Mouse (Mus musculus): ENCODE data around the gene Os9. TPM values are rescaled to one million over a fixed set of nuclear protein-coding genes. Genes with fewer than 3 reads are reported as not detected.
A peak's percentile ranks its signal among the peaks of the same experiment; 100 is the strongest.

The Os9 gene
- polyA plus RNA-seq, 1 experiment from 2014 or later, result 81.4 TPM

DNA sequence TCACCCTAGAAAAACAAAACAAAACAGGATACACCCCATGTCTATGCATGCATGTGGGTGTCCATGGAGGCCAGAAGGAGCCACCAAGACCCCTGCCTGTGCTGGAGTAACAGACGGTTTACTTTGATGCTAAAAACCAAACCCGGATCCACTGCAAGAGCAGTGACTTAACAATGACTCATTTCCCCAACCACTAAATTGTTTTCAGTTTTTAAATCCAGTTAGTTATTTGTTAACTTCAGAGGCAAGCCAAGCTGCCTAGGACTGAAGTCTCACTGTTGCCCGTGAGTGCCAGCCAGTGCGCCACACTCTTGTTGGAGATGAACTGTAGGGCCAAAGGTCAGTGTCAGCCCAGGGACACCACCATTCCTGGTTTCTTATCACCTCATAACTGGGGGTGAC, 29.5 kb upstream of the Os9 start:
- Histone ChIP-seq H3K9me3 (ENCODE audit: low read length) (no peaks in the 10 kb centered on the region), H3K36me3 (replicated peaks; ENCODE audit: insufficient read depth, low read length) (no peaks in the 10 kb centered on the region), H3K27me3 (ENCODE audit: insufficient read depth, low read length) (no peaks in the 10 kb centered on the region), H3K4me1 (ENCODE audit: insufficient read depth) (peaks cover 9% of the 10 kb centered on the region), H3K9ac (replicated peaks) (no peak overlapping the region), H3K4me2 (ENCODE audit: low read depth, low read length) (no peak overlapping the region), H3K27ac (ENCODE audit: low read depth) (peak overlapping the region; percentile 55), H3K4me3 (ENCODE audit: low read depth, low read length) (no peak overlapping the region)
- DNase-seq, result peak; percentile 41
- no peak for TF ChIP-seq EP300 (IDR thresholded peaks at IDR 0.05; ENCODE audit: low read depth)
- TF ChIP-seq CTCF (IDR thresholded peaks at IDR 0.05; ENCODE audit: low read depth), result no peak
- WGBS (ENCODE audit: insufficient replicate concordance), result 58% methylated on average over 4 of the region's 4 CpGs
- ATAC-seq, result peak; percentile 78

- no peak for ATAC-seq
- Histone ChIP-seq H3K9me3 (ENCODE audit: low read length) (no peaks in the 10 kb centered on the region), H3K9ac (replicated peaks) (0 out of 2 replicates have a peak overlapping the region, but pooled peaks have one; percentile 7), H3K36me3 (replicated peaks; ENCODE audit: insufficient read depth, low read length) (no peaks in the 10 kb centered on the region), H3K4me3 (ENCODE audit: low read depth, low read length) (no peak overlapping the region), H3K27ac (ENCODE audit: low read depth) (no peak overlapping the region), H3K4me2 (ENCODE audit: low read depth, low read length) (no peak overlapping the region), H3K4me1 (ENCODE audit: insufficient read depth) (peaks cover 5% of the 10 kb centered on the region), H3K27me3 (ENCODE audit: insufficient read depth, low read length) (no peaks in the 10 kb centered on the region)
- whole genome bisulfite sequencing (ENCODE audit: insufficient replicate concordance), result 62% methylated on average over 6 of the region's 6 CpGs
- no peak for DNase-seq
- no peak for TF ChIP-seq CTCF (IDR thresholded peaks at IDR 0.05; ENCODE audit: low read depth)
- no peak for TF ChIP-seq EP300 (IDR thresholded peaks at IDR 0.05; ENCODE audit: low read depth)
These were observed 26.2 kb upstream of the Os9 start for GRCm38 (mm10) chr10:127147135-127147534.

DNA sequence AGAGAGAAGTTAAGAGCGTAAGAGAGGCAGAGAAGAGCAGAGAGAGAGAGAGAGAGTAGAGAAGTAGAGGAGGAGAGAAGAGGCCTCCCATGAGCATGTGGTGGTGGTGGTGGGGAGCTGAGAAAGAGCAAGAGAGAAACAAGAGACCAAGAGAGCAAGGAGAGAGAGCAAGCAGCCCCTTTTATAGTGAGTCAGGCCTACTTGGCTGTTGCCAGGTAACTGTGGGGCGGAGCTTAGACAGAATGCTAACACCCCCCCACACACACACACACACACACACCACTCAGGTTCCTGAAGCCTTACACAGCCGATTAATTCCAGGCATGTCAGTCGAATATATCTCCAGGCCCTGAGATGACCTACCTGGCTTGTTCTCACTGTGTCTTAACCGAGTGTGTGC, 24.4 kb upstream of the Os9 start:
- no peak overlapping the region for H3K4me2 ChIP-seq (ENCODE audit: low read depth, low read length)
- no peaks in the 10 kb centered on the region for H3K9me3 ChIP-seq (ENCODE audit: low read length)
- H3K36me3 ChIP-seq (replicated peaks; ENCODE audit: insufficient read depth, low read length), result no peaks in the 10 kb centered on the region
- TF ChIP-seq EP300 (IDR thresholded peaks at IDR 0.05; ENCODE audit: low read depth), result no peak
- no peak for TF ChIP-seq CTCF (IDR thresholded peaks at IDR 0.05; ENCODE audit: low read depth)
- no peak overlapping the region for H3K9ac ChIP-seq (replicated peaks)
- H3K4me3 ChIP-seq (ENCODE audit: low read depth, low read length), result no peak overlapping the region
- no peaks in the 10 kb centered on the region for H3K4me1 ChIP-seq (ENCODE audit: insufficient read depth)
- H3K27ac ChIP-seq (ENCODE audit: low read depth), result no peak overlapping the region
- ATAC-seq (no peak), DNase-seq (no peak)
- 70% methylated on average over 5 of the region's 5 CpGs for WGBS (ENCODE audit: insufficient replicate concordance)
- no peaks in the 10 kb centered on the region for H3K27me3 ChIP-seq (ENCODE audit: insufficient read depth, low read length)

- DNase-seq, result no peak
- no peak overlapping the region for H3K4me2 ChIP-seq (ENCODE audit: low read depth, low read length)
- no peak for TF ChIP-seq CTCF (IDR thresholded peaks at IDR 0.05; ENCODE audit: low read depth)
- TF ChIP-seq EP300 (IDR thresholded peaks at IDR 0.05; ENCODE audit: low read depth), result no peak
- H3K36me3 ChIP-seq (replicated peaks; ENCODE audit: insufficient read depth, low read length), result no peaks in the 10 kb centered on the region
- 75% methylated on average over 7 of the region's 7 CpGs for WGBS (ENCODE audit: insufficient replicate concordance)
- H3K27ac ChIP-seq (ENCODE audit: low read depth), result no peak overlapping the region
- no peak overlapping the region for H3K9ac ChIP-seq (replicated peaks)
- ATAC-seq, result no peak
- H3K4me3 ChIP-seq (ENCODE audit: low read depth, low read length), result no peak overlapping the region
- H3K27me3 ChIP-seq (ENCODE audit: insufficient read depth, low read length), result no peaks in the 10 kb centered on the region
- no peaks in the 10 kb centered on the region for H3K4me1 ChIP-seq (ENCODE audit: insufficient read depth)
- no peaks in the 10 kb centered on the region for H3K9me3 ChIP-seq (ENCODE audit: low read length)
These were observed 23.6 kb upstream of the Os9 start for GRCm38 (mm10) chr10:127144536-127144935.

GRCm38 (mm10) chr10:127143228-127143627, 22.3 kb upstream of the Os9 start:
- Histone ChIP-seq H3K9me3 (ENCODE audit: low read length) (no peaks in the 10 kb centered on the region), H3K9ac (replicated peaks) (no peak overlapping the region), H3K36me3 (replicated peaks; ENCODE audit: insufficient read depth, low read length) (no peaks in the 10 kb centered on the region), H3K27me3 (ENCODE audit: insufficient read depth, low read length) (no peaks in the 10 kb centered on the region), H3K4me1 (ENCODE audit: insufficient read depth) (no peaks in the 10 kb centered on the region), H3K4me2 (ENCODE audit: low read depth, low read length) (no peak overlapping the region), H3K27ac (ENCODE audit: low read depth) (no peak overlapping the region), H3K4me3 (ENCODE audit: low read depth, low read length) (no peak overlapping the region)
- DNase-seq (no peak), ATAC-seq (no peak)
- 84% methylated on average over 8 of the region's 8 CpGs for WGBS (ENCODE audit: insufficient replicate concordance)
- TF ChIP-seq EP300 (IDR thresholded peaks at IDR 0.05; ENCODE audit: low read depth) (no peak), CTCF (IDR thresholded peaks at IDR 0.05; ENCODE audit: low read depth) (no peak)

DNA sequence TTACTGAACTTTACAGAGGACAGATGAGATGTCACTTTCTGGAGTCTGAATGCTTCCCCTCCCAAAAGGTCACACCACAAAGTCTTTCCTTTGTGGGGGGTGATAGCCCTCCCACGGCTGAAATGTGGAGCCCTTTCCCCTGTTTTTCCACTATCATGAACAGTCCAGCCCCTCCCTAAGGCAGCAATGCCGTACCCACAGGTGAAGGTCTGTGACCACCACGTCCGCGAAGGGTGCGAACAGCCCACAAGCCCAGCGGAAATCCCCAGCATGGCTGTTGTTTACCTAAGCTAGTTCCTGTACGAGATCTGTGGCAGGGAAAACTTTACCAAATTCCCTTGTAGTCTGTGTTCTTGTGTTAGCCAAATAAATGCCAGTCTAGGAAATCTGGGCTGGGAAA, 20.6 kb upstream of the Os9 start:
- Histone ChIP-seq H3K27ac (ENCODE audit: low read depth) (no peak overlapping the region), H3K4me2 (ENCODE audit: low read depth, low read length) (no peak overlapping the region), H3K9ac (replicated peaks) (no peak overlapping the region), H3K27me3 (ENCODE audit: insufficient read depth, low read length) (no peaks in the 10 kb centered on the region), H3K9me3 (ENCODE audit: low read length) (no peaks in the 10 kb centered on the region), H3K4me1 (ENCODE audit: insufficient read depth) (peaks cover 15% of the 10 kb centered on the region), H3K4me3 (ENCODE audit: low read depth, low read length) (no peak overlapping the region), H3K36me3 (replicated peaks; ENCODE audit: insufficient read depth, low read length) (no peaks in the 10 kb centered on the region)
- DNase-seq (no peak), ATAC-seq (no peak)
- WGBS (ENCODE audit: insufficient replicate concordance), result 48% methylated on average over 8 of the region's 8 CpGs
- no peak for TF ChIP-seq CTCF (IDR thresholded peaks at IDR 0.05; ENCODE audit: low read depth)
- TF ChIP-seq EP300 (IDR thresholded peaks at IDR 0.05; ENCODE audit: low read depth), result no peak

- Histone ChIP-seq H3K4me3 (ENCODE audit: low read depth, low read length) (no peak overlapping the region), H3K9ac (replicated peaks) (no peak overlapping the region), H3K27ac (ENCODE audit: low read depth) (no peak overlapping the region), H3K9me3 (ENCODE audit: low read length) (no peaks in the 10 kb centered on the region), H3K4me1 (ENCODE audit: insufficient read depth) (peaks cover 21% of the 10 kb centered on the region), H3K4me2 (ENCODE audit: low read depth, low read length) (no peak overlapping the region), H3K36me3 (replicated peaks; ENCODE audit: insufficient read depth, low read length) (no peaks in the 10 kb centered on the region), H3K27me3 (ENCODE audit: insufficient read depth, low read length) (no peaks in the 10 kb centered on the region)
- no peak for TF ChIP-seq EP300 (IDR thresholded peaks at IDR 0.05; ENCODE audit: low read depth)
- no peak for TF ChIP-seq CTCF (IDR thresholded peaks at IDR 0.05; ENCODE audit: low read depth)
- WGBS (ENCODE audit: insufficient replicate concordance), result 75% methylated on average over 11 of the region's 11 CpGs
- DNase-seq (no peak), ATAC-seq (no peak)
These were observed 20.0 kb upstream of the Os9 start for GRCm38 (mm10) chr10:127140971-127141370.
